Mouse (Mus musculus) limb, embryonic 15.5 days (tissue): Measurements from ENCODE around the gene Zic1. TPM values are rescaled to one million over a fixed set of nuclear protein-coding genes. Genes with fewer than 3 reads are reported as not detected.

ENCODE experiments used
- ATAC-seq: fragments of 200-750 bp; cut with Nextera tagmentation; 2 replicates; pipeline ENCODE4 v1.8.0; 2017; ENCODE audit warnings: low read depth, moderate TSS enrichment; ENCODE audit not compliant: insufficient number of reproducible peaks, low FRiP score, low TSS enrichment
- H3K27ac ChIP-seq: fragments of 300-500 bp; sonication (generic); 2 replicates; pipeline ENCODE4 v1.5.1; 2015; ENCODE audit warnings: moderate library complexity, mild to moderate bottlenecking, inconsistent platforms
- H3K27me3 ChIP-seq: fragments of 300-500 bp; sonication (generic); 2 replicates; pipeline ENCODE4 v1.6.1; 2015; ENCODE audit warnings: inconsistent platforms
- H3K36me3 ChIP-seq: fragments of 300-500 bp; sonication (generic); 2 replicates; pipeline ENCODE4 v1.6.1; 2015; ENCODE audit warnings: inconsistent platforms
- H3K4me1 ChIP-seq: fragments of 300-500 bp; sonication (generic); 2 replicates; pipeline ENCODE4 v1.6.1; 2015; ENCODE audit warnings: inconsistent platforms
- H3K4me2 ChIP-seq: fragments of 300-500 bp; sonication (generic); 2 replicates; pipeline ENCODE4 v1.6.1; 2015; ENCODE audit warnings: mild to moderate bottlenecking, inconsistent platforms
- H3K4me3 ChIP-seq: fragments of 300-500 bp; sonication (generic); 2 replicates; pipeline ENCODE4 v1.5.1; 2015; ENCODE audit warnings: mild to moderate bottlenecking, inconsistent platforms
- H3K9ac ChIP-seq: fragments of 300-500 bp; sonication (generic); 2 replicates; pipeline ENCODE4 v1.6.1; 2015; ENCODE audit warnings: inconsistent platforms
- H3K9me3 ChIP-seq: fragments of 300-500 bp; sonication (generic); 2 replicates; pipeline ENCODE4 v1.6.1; 2016; ENCODE audit warnings: inconsistent platforms
- WGBS: fragments of 180-500 bp; shearing (Covaris S2); methylation state at CpG from one replicate; pipeline ENCODE4 v1.1.7; 2015; 5-methylcytosine and 5-hydroxymethylcytosine counted together
- polyA plus RNA-seq: library from polyadenylated mRNA; unstranded; fragments of >200 nt; fragmentation: Nextera tagmentation; extraction: Ambion mirVana; gene quantifications from 2 replicates; pipeline ENCODE4 v1.2.1, GENCODE M21; 2015

Zic1 gene
- polyA plus RNA-seq, 1 experiment from 2014 or later = 0.14 TPM

DNA sequence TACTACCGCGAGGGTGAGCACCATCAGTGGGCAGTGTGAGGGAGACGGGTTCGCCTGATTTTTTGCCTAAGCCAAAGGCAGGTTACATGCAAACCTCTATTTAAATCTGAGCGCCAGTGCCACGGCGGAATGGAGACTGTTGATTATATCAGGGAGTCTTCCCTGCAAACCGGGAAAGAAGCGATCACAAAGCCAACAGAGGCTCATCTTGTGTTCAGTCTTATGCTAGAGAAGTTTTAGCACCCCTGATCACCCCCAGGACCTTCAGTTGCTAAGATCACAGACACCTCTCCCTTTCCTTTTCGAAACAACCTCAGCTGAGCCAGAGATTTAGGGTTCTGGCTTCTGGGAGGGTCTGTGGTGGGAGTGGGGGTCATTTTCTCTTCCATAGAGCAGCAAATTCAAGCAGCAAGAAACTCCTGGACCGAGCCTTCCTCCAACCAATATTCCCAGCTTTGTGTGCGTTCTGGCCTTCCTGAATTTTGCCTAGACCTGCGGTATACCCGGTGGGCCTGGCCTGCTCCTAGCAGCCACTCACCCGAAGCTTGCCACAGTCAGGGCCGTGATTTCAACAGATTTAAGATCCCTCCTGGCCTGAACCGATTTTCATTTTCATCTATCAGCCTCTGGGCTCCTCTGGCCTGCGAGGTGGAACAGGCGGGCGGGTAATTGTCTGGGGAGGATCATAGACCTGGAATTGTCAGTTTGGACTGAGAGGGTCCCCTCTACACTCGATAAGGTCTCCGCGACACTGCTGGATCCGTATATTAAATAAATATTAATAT, 17.1 kb upstream of the Zic1 start:
- no peak for ATAC-seq
- Histone ChIP-seq H3K4me1 (peaks cover 16% of the 10 kb centered on the region), H3K9ac (no peak overlapping the region), H3K36me3 (no peaks in the 10 kb centered on the region), H3K9me3 (no peaks in the 10 kb centered on the region; the same call in 1 of the 2 replicates), H3K4me3 (no peak overlapping the region), H3K27ac (no peak overlapping the region), H3K27me3 (peaks cover 99% of the 10 kb centered on the region), H3K4me2 (no peak overlapping the region)
- 8% methylated on average over 24 of the region's 24 CpGs for WGBS

DNA sequence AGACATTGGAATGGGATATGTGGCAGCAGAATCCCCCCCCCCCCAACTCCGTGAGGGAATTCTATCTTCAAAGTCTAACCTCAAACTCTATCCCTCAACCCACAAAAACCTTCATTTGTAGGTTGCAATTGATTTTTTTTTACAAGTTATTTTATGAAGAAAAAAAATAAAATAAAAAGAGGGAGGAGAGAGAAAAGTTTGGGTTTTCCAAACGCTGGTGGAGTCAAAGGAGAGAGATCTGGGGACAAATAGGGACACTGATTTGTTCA, 16.4 kb upstream of the Zic1 start:
- Histone ChIP-seq H3K4me1 (peaks cover 16% of the 10 kb centered on the region), H3K4me3 (peak overlapping the region; percentile 49), H3K27ac (no peak overlapping the region), H3K9ac (no peak overlapping the region), H3K9me3 (no peaks in the 10 kb centered on the region; the same call in 1 of the 2 replicates), H3K36me3 (no peaks in the 10 kb centered on the region), H3K4me2 (peak overlapping the region; percentile 85; the same call in 1 of the 2 replicates), H3K27me3 (peaks cover 97% of the 10 kb centered on the region)
- WGBS = 11% methylated on average over 2 of the region's 2 CpGs
- ATAC-seq = no peak

DNA sequence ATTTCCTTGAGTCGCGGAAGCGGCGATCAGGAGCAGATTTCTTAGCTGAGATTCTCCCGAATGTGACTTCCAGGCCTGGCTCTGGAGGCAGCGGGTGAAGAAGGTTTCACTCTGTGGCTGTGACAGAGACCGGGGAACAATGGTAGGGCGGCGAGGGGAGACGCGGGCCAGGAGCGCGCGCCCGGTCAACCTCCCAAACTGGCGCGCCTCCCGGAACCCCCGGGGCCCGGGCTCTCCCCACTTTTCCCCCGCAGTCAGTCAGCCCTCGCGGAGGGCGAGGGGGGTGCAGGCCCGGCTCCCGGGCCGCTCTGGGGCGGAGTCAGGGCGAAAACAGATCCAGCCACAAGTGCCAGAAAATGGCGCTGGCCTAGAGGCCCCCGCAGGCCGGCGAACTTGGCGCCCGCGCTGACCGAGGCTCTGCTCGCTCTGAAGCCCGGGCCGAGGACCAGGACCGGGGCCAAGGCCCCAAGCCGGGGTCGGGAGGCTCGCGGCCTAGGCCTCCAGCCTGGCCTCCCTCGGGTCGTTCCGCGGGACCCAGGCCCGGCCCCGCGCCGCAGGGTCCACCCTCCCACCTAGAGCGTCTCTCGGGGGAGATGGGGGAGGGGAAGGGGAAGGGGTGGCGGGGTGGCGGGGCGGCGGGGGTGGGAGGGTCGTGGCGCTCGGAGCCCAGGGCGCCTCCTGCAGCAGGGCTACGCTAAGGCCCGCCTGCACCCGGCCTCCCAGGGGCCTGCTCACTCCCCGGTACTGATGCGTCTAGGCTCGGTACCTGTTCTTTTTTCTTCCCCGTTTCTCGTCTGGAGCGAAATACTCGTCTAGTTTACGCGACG, 15.9 kb upstream of the Zic1 start:
- Histone ChIP-seq H3K4me2 (peak overlapping the region; percentile 85), H3K9me3 (no peaks in the 10 kb centered on the region; the same call in 1 of the 2 replicates), H3K27me3 (peaks cover 97% of the 10 kb centered on the region), H3K27ac (no peak overlapping the region), H3K4me3 (peak overlapping the region; percentile 49), H3K9ac (no peak overlapping the region), H3K36me3 (no peaks in the 10 kb centered on the region), H3K4me1 (peaks cover 16% of the 10 kb centered on the region)
- under 1% methylated on average over 73 of the region's 76 CpGs for WGBS
- peak; percentile 61; the same call in 1 of the 2 replicates for ATAC-seq

DNA sequence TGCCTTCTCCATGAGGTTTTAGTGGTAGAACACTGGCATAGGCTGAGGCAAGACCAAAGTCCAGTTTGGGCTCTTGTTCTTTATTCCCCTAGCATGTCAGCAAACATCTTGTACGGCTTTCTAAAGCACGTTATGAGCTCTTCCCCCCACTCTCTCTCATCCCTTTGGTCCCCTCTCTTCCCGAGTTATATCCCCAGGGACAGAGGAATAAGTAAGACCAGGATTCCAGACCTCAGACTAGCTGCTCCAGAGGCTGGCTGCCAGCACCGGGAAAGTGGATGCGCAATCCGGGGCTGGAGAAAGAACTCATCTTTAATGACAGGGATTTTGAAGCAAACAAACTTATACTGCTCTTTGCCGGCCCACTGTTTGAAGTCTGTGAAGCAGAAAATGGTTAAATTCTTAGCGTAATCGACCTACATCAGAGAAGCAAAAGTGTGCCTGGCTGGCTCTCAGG, 14.9 kb upstream of the Zic1 start:
- no peak for ATAC-seq
- H3K9ac ChIP-seq = no peak overlapping the region
- H3K4me2 ChIP-seq = no peak overlapping the region
- no peaks in the 10 kb centered on the region for H3K36me3 ChIP-seq
- H3K9me3 ChIP-seq = no peaks in the 10 kb centered on the region; the same call in 1 of the 2 replicates
- H3K27ac ChIP-seq = no peak overlapping the region
- peaks cover 97% of the 10 kb centered on the region for H3K27me3 ChIP-seq
- no peak overlapping the region for H3K4me3 ChIP-seq
- WGBS = 4% methylated on average over 9 of the region's 9 CpGs
- peaks cover 16% of the 10 kb centered on the region for H3K4me1 ChIP-seq

DNA sequence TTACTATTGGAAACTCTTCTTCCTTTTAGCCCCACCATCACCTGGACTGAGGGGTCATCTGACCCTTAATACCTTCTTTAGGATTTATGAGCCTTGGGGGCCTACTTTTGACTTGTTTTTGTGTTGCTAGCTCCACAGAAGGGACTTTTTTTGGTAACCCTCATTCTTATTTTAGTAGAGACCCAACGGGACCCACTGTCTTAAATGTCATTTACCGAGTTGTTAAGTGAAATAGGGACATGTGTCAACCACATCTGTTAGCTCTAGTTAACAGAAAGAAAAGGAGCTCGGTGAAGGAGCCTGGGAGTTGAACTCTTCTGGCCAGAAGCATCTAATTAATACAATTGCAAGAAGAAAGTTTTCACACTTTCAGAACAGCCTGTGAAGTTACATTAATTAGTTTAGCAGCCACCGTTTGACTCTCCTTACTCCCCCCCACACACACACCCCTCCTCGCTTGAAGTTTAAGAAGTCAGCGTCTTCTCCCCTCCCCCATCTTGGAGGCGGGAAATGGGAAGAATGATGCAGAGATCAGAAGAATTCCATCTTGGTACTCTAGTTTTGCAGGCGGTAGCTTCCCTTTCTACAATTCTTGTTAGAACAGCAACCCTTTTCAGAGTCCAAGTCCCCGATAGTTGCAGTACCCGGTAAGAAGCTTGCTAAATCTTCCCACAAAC, 14.3 kb upstream of the Zic1 start:
- H3K27ac ChIP-seq = no peak overlapping the region
- H3K36me3 ChIP-seq = no peaks in the 10 kb centered on the region
- ATAC-seq = no peak
- no peak overlapping the region for H3K4me3 ChIP-seq
- H3K4me1 ChIP-seq = peaks cover 16% of the 10 kb centered on the region
- 2% methylated on average over 10 of the region's 10 CpGs for WGBS
- H3K4me2 ChIP-seq = no peak overlapping the region
- no peaks in the 10 kb centered on the region for H3K9me3 ChIP-seq
- peaks cover 96% of the 10 kb centered on the region for H3K27me3 ChIP-seq
- H3K9ac ChIP-seq = no peak overlapping the region

DNA sequence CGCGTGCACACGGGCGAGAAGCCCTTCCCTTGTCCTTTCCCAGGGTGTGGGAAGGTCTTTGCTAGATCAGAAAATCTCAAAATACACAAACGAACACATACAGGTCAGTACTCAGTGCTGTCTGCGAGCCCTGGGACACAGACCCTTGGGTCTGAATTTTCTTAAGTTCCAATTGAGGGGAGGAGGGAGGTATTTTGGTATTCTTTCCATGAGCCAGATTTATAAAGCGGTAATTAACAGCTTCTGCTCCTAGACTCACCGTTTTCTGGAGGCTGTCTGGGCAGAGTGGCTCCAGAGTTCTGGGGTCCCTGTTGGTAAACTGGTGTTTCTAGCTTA, 13.7 kb upstream of the Zic1 start:
- Histone ChIP-seq H3K9ac (no peak overlapping the region), H3K4me1 (peaks cover 16% of the 10 kb centered on the region), H3K27ac (no peak overlapping the region), H3K36me3 (no peaks in the 10 kb centered on the region), H3K4me2 (no peak overlapping the region), H3K27me3 (peaks cover 96% of the 10 kb centered on the region), H3K9me3 (no peaks in the 10 kb centered on the region), H3K4me3 (no peak overlapping the region)
- under 1% methylated on average over 8 of the region's 8 CpGs for WGBS
- ATAC-seq = no peak

DNA sequence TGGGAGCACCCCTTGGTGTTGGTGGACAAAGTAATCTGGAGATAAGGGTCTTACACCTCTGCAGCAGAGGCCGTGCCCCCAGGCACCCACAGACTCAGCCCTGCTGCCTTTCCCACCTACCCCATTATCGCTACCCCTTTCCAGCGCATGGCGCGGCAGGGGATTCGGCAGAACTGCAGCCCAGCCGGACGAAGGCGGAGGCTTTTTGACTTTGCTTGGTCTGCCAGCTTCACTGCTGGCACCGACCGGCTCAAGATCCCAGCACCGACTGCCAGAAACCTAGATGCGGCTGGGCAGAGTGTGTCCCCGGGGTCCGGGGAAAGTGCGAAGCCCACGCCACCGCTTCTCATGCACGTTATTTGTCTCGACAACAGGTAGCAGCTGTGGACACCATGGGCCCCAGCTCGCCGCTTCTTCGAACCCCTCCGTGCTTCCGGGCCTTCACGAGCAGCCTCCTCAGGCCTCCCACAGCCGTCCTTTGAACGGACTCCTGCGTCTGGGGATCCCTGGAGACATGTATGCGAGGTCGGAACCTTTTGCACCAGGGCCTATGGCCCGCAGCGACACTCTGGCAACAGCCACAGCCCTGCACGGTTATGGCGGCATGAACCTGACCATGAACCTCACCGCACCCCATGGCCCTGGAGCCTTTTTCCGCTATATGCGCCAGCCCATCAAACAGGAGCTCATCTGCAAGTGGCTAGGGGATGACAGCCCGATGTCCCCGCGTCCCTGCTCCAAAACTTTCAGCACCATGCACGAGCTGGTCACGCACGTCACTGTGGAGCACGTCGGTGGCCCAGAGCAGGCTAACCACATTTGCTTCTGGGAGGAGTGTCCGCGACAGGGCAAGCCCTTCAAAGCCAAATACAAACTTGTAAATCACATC, 13.0 kb upstream of the Zic1 start:
- Histone ChIP-seq H3K4me2 (peak overlapping the region; percentile 22; the same call in 1 of the 2 replicates), H3K9me3 (no peaks in the 10 kb centered on the region), H3K36me3 (no peaks in the 10 kb centered on the region), H3K27me3 (peaks cover 96% of the 10 kb centered on the region), H3K27ac (no peak overlapping the region), H3K4me3 (no peak overlapping the region), H3K4me1 (peaks cover 16% of the 10 kb centered on the region), H3K9ac (no peak overlapping the region)
- ATAC-seq = no peak
- 1% methylated on average over 48 of the region's 48 CpGs for WGBS

DNA sequence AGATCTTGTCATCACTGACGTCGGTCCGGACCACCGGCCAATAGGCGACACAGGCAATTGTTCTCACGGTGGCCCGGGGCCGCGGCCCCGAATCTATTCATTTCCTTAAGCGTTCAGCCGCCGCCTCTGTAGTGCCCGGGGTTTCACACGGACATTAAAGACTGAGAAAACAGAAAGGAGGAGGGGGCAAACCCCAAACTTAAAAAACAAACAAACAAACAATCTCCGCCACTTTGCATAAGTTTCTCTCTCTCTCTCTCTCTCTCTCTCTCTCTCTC, 12.2 kb upstream of the Zic1 start:
- Histone ChIP-seq H3K4me2 (no peak overlapping the region), H3K9me3 (no peaks in the 10 kb centered on the region), H3K27me3 (peaks cover 93% of the 10 kb centered on the region), H3K9ac (no peak overlapping the region), H3K36me3 (no peaks in the 10 kb centered on the region), H3K4me1 (peaks cover 16% of the 10 kb centered on the region), H3K4me3 (no peak overlapping the region), H3K27ac (no peak overlapping the region)
- ATAC-seq = no peak
- 0% methylated on average over 16 of the region's 16 CpGs for WGBS

DNA sequence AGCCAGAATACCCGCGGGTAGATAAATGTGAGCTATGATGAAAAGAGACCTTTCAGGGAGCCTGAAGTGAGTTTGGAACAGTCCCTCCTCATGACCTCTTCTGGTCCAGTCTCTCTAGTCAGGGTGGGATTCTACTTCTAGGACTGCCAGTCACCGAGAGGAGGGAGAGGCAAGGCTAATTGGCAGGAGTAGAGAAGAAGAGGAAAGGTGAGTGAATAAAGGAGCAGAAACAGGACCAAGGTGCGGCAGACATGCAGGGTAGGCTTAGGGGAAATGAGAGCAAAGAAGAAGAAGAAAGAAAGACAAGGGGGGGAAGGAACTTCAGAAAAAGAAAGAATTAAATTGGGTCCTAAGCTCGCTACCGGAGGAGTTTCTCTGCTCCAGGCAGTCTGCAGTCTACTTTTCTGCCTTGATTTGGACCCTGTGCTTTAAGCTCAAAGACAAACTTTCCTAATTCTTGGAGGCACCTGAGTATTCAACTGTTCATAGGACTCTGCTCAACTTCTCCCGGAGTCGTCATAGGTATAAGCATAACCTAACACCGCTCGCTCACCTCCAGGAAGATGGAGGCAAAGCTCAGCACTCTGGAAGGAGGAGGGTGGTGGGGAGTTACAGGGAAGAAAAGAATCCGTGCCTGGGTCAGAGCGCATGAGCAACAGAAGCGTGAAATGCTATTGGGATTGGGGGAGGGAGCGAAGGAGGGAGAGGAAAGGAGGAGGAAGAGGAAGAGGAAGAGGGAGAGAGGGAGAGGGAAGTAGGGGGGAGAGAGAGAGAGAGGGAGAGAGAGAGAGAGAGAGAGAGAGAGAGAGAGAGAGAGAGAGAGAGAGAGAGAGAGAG, 11.6 kb upstream of the Zic1 start:
- H3K9ac ChIP-seq = no peak overlapping the region
- H3K27ac ChIP-seq = no peak overlapping the region
- peaks cover 93% of the 10 kb centered on the region for H3K27me3 ChIP-seq
- H3K36me3 ChIP-seq = no peaks in the 10 kb centered on the region
- H3K4me1 ChIP-seq = peaks cover 16% of the 10 kb centered on the region
- 3% methylated on average over 14 of the region's 14 CpGs for WGBS
- no peaks in the 10 kb centered on the region for H3K9me3 ChIP-seq
- no peak overlapping the region for H3K4me3 ChIP-seq
- no peak overlapping the region for H3K4me2 ChIP-seq
- no peak for ATAC-seq

DNA sequence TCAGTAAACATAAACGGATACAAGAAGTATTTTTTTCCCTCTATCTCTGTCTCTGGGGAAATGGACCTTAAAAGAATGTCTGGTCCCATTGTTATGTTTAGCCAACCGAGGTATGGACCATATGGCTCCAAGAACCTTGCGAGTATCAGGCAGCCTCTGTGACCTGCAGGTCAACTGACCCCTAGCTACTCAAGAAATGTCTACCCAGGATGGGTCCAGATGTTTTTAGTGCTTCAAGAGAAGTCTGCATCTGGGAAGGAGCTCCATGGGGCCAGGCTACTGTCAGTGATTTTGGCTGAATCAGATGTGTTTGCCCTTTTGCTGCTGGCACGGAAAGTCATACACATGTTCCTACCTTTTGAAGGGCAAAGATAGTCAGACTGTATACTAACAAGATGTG, 9.1 kb upstream of the Zic1 start:
- H3K27ac ChIP-seq = no peak overlapping the region
- H3K27me3 ChIP-seq = peaks cover 94% of the 10 kb centered on the region
- H3K4me2 ChIP-seq = no peak overlapping the region
- peaks cover 7% of the 10 kb centered on the region for H3K4me1 ChIP-seq
- H3K4me3 ChIP-seq = no peak overlapping the region
- H3K9ac ChIP-seq = no peak overlapping the region
- no peaks in the 10 kb centered on the region for H3K36me3 ChIP-seq
- WGBS = 8% methylated on average over 4 of the region's 4 CpGs
- ATAC-seq = no peak
- no peaks in the 10 kb centered on the region for H3K9me3 ChIP-seq
